Mouse (Mus musculus) lung, embryonic 16.5 days (tissue): ENCODE measurements at regions not wholly inside any gene's neighbourhood (a gene's known extent, or its start where the extent isn't known, plus 50 kb on each side); places are given as distances from the start of the nearest gene placed in this dataset.
"Not testable (repeated sequence)": the region's sequence is repeated elsewhere in the genome, so short reads cannot be mapped to it uniquely, and the experiment has no call there.

Experiments
- ATAC-seq: fragments of 200-750 bp; cut with Nextera tagmentation; 2 replicates; pipeline ENCODE4 v1.8.0; 2017; ENCODE audit warnings: low read depth, mild to moderate bottlenecking, moderate library complexity
- H3K27ac ChIP-seq: fragments of 300-500 bp; sonication (generic); 2 replicates; pipeline ENCODE4 v1.5.1; 2014; ENCODE audit warnings: mild to moderate bottlenecking, control low read depth, low read length
- H3K27me3 ChIP-seq: fragments of 300-500 bp; sonication (generic); 2 replicates; pipeline ENCODE4 v1.6.1; 2014; ENCODE audit warnings: low read depth, low read length, mixed read lengths; ENCODE audit not compliant: control insufficient read depth, insufficient read depth
- H3K36me3 ChIP-seq: fragments of 300-500 bp; sonication (generic); 2 replicates; pipeline ENCODE4 v1.6.1; 2014; ENCODE audit warnings: low read length; ENCODE audit not compliant: control insufficient read depth, insufficient read depth
- H3K4me1 ChIP-seq: fragments of 300-500 bp; sonication (generic); replicated peaks from 2 replicates; pipeline ENCODE4 v1.6.1; 2014; ENCODE audit warnings: low read length, mixed read lengths; ENCODE audit not compliant: control insufficient read depth, insufficient read depth
- H3K4me2 ChIP-seq: fragments of 300-500 bp; sonication (generic); 2 replicates; pipeline ENCODE4 v1.6.1; 2014; ENCODE audit warnings: low read depth, low read length, control low read depth
- H3K4me3 ChIP-seq: fragments of 300-500 bp; sonication (generic); 2 replicates; pipeline ENCODE4 v1.5.1; 2014; ENCODE audit warnings: mild to moderate bottlenecking, low read length, control low read depth
- H3K9ac ChIP-seq: fragments of 300-500 bp; sonication (generic); 2 replicates; pipeline ENCODE4 v1.6.1; 2014; ENCODE audit warnings: low read length, control low read depth
- H3K9me3 ChIP-seq: fragments of 300-500 bp; sonication (generic); 2 replicates; pipeline ENCODE4 v1.6.1; 2016; ENCODE audit warnings: low read length; ENCODE audit not compliant: control insufficient read depth
- WGBS: fragments of 180-500 bp; shearing (Covaris S2); extraction: QIAGEN DNeasy Blood & Tissue Kit; methylation state at CpG from one replicate; pipeline ENCODE4 v1.1.7; 2014; 5-methylcytosine and 5-hydroxymethylcytosine counted together

DNA sequence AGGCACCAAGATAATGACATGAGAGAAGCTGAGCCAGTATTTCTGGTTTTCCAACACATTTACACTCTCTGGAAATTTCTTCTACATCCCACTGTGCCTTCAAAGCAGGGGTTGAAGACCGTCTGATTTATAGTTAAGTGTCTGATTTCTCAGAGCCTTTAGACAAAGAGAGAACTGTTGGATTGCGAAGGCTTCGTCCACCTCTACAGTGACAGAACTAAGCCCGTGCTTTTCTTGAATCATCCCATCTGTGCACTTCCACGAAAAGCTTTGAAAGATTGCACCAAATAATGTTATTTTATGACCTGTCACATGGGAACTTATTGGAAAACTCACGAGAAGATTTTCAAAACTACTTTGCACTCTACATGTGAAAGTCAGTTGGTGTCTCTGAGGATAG lies 239.3 kb downstream of the Fam198b start:
- no peaks in the 10 kb centered on the region for H3K27me3 ChIP-seq
- no peaks in the 10 kb centered on the region for H3K9me3 ChIP-seq
- no peaks in the 10 kb centered on the region for H3K4me1 ChIP-seq
- no peak overlapping the region for H3K4me3 ChIP-seq
- no peak for ATAC-seq
- no peaks in the 10 kb centered on the region for H3K36me3 ChIP-seq
- no peak overlapping the region for H3K27ac ChIP-seq
- WGBS = 64% methylated on average over 6 of the region's 6 CpGs
- H3K9ac ChIP-seq = no peak overlapping the region
- H3K4me2 ChIP-seq = no peak overlapping the region

DNA sequence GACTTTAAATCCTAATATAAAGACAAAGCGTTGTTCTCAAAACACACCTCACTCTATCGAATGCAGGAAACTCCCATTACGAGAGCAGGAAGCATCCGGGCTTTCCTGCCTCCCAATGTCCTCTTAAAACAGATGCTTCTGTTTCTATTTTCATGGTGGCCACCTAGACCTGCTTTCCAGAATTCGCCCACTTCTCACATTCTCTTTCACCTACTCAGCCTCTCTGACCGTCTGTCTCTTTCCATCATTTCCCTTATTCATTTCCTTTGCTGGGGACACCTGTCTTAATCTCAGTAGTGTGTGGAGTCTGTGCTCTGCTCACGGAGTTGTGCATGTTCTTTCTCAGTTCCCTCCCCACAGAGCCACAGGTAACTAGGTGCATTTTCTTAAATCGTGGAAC lies 240.3 kb downstream of the Fam198b start:
- Histone ChIP-seq H3K9me3 (no peaks in the 10 kb centered on the region), H3K27me3 (no peaks in the 10 kb centered on the region), H3K9ac (no peak overlapping the region), H3K4me3 (no peak overlapping the region), H3K4me1 (no peaks in the 10 kb centered on the region), H3K27ac (no peak overlapping the region), H3K36me3 (no peaks in the 10 kb centered on the region), H3K4me2 (no peak overlapping the region)
- WGBS = 72% methylated on average over 8 of the region's 8 CpGs
- no peak for ATAC-seq

DNA sequence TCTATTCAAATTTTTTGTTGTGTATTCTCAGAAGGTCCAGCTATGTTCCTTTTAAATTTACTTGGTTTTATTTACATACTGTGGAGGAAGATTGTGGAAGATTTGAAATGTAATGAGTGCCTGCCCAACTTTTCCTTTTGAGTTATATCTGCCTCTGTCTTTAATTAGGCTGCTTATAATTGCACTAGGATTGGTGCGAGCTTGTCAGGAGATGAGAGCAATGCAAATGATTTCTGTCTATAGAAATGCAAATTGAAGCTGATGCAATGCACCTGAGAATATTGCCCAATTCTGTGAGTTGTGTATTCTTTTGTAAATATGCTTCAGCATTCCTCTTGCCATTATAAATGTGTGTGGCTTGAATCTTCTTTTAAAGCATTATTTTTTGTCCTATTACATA lies 257.4 kb downstream of the Fam198b start:
- Histone ChIP-seq H3K4me2 (no peak overlapping the region), H3K4me3 (no peak overlapping the region), H3K27ac (no peak overlapping the region), H3K36me3 (no peaks in the 10 kb centered on the region), H3K9me3 (no peaks in the 10 kb centered on the region), H3K4me1 (no peaks in the 10 kb centered on the region), H3K9ac (no peak overlapping the region), H3K27me3 (no peaks in the 10 kb centered on the region)
- WGBS = 77% methylated on average over 1 of the region's 1 CpGs
- no peak for ATAC-seq

DNA sequence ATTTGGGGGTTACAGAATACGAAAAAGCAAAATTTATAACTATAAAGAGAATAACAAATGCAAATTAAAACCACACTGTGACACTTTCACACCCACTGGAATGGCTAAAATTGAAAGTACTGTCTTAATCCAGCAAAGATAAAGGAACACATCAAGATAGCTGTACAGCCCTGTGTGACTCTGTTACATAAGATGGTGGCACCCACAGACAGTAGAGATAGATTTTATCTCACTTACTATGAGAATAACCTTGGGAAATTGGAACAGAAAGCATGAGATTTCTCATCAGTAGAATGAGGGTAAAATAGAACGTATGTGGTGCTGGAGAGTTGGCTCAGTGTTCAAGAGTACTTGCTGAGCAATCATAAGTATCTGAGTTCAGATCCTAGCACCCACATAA lies 276.1 kb downstream of the Fam198b start:
- H3K4me2 ChIP-seq = no peak overlapping the region
- ATAC-seq = no peak
- no peaks in the 10 kb centered on the region for H3K27me3 ChIP-seq
- no peak overlapping the region for H3K4me3 ChIP-seq
- WGBS = 74% methylated on average over 2 of the region's 2 CpGs
- no peaks in the 10 kb centered on the region for H3K9me3 ChIP-seq
- no peak overlapping the region for H3K27ac ChIP-seq
- H3K4me1 ChIP-seq = no peaks in the 10 kb centered on the region
- no peaks in the 10 kb centered on the region for H3K36me3 ChIP-seq
- no peak overlapping the region for H3K9ac ChIP-seq

DNA sequence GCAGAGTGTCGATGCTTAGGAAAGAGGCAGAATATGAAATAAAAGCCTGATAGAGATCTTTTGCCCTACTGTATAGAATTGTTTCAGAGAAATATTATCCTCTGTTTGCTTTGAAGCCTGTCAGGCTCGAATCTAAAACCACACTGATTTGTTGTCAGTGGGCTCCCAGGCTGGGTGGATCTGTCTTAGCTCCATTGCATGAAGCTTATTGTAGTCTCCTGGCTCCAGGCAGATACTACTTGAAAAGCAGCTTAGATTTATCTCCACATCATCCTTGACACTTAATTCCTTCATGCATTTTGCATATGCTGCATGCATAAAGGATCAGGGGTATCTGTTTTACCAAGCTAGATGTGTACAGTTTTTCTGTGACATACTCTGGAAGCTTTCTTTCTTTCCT lies 297.4 kb downstream of the Fam198b start:
- H3K4me2 ChIP-seq = no peak overlapping the region
- no peaks in the 10 kb centered on the region for H3K4me1 ChIP-seq
- 70% methylated on average over 2 of the region's 2 CpGs for WGBS
- H3K4me3 ChIP-seq = no peak overlapping the region
- H3K9ac ChIP-seq = no peak overlapping the region
- H3K36me3 ChIP-seq = no peaks in the 10 kb centered on the region
- no peaks in the 10 kb centered on the region for H3K27me3 ChIP-seq
- no peak for ATAC-seq
- no peak overlapping the region for H3K27ac ChIP-seq
- no peaks in the 10 kb centered on the region for H3K9me3 ChIP-seq

DNA sequence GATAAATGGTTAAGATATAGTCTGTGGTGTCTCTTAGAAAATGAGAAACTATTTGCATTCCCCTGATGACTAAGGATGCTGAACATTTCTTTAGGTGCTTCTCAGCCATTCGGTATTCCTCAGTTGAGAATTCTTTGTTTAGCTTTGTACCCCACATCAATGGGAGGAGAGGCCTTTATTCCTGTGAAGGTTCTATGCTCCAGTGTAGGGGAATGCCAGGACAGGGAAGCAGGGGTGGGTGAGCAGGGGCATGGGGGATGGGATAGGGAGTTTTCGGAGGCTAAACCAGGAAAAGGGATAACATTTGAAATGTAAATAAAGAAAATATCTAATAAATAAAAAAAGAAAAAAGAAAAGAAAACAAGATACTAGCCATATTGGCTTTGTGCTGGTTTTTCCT lies 297.8 kb downstream of the Fam198b start:
- H3K4me1 ChIP-seq, H3K4me2 ChIP-seq, ATAC-seq, H3K9me3 ChIP-seq, H3K4me3 ChIP-seq, H3K9ac ChIP-seq, H3K36me3 ChIP-seq, H3K27me3 ChIP-seq, H3K27ac ChIP-seq: not testable (repeated sequence)
- 57% methylated on average over 2 of the region's 2 CpGs for WGBS

DNA sequence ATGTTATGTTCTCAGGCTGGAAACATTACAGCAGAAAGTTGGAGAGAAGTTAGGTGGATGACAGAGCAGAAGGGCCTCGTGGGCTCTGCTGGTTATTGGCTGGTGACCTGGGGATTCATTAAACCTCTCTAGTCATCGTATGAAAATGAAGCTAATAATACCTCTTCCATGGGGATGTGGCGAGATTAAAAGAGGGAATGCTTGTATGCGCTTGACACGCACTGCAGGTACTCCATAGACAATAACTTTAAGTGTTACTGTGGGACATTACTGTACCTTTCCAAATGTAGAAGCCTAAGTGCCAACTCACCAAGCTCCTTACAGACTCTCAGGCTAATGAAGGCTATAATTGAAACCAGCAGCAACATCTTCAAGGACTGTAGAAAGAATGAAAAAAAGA lies 303.1 kb downstream of the Fam198b start:
- H3K27me3 ChIP-seq = no peaks in the 10 kb centered on the region
- no peak overlapping the region for H3K4me3 ChIP-seq
- no peak overlapping the region for H3K4me2 ChIP-seq
- WGBS = 74% methylated on average over 5 of the region's 5 CpGs
- H3K9ac ChIP-seq = no peak overlapping the region
- H3K9me3 ChIP-seq = no peaks in the 10 kb centered on the region
- no peak overlapping the region for H3K27ac ChIP-seq
- ATAC-seq = no peak
- no peaks in the 10 kb centered on the region for H3K36me3 ChIP-seq
- no peaks in the 10 kb centered on the region for H3K4me1 ChIP-seq

DNA sequence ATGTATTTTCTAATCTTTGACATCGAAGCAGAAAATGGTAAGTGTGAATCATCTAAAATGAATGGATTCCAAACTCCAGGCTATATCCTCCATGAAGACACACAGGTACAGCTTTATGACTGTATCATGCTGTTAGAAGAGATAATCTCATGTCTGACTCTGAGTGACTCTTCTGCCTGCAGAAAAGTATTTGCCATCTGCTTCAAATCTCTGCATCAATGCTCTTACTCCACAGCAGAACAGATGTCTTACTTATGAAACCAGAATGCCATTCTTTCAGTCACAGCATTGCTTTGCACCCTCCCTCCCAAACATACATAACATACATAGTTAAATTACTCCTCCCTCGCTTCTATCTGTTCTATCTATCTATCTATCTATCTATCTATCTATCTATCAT lies 316.6 kb downstream of the Fam198b start:
- ATAC-seq = no peak
- H3K27me3 ChIP-seq = no peaks in the 10 kb centered on the region
- H3K4me3 ChIP-seq = no peak overlapping the region
- H3K4me1 ChIP-seq = no peaks in the 10 kb centered on the region
- 78% methylated on average over 2 of the region's 2 CpGs for WGBS
- H3K9me3 ChIP-seq = no peaks in the 10 kb centered on the region
- no peak overlapping the region for H3K27ac ChIP-seq
- H3K36me3 ChIP-seq = no peaks in the 10 kb centered on the region
- H3K4me2 ChIP-seq = no peak overlapping the region
- H3K9ac ChIP-seq = no peak overlapping the region

DNA sequence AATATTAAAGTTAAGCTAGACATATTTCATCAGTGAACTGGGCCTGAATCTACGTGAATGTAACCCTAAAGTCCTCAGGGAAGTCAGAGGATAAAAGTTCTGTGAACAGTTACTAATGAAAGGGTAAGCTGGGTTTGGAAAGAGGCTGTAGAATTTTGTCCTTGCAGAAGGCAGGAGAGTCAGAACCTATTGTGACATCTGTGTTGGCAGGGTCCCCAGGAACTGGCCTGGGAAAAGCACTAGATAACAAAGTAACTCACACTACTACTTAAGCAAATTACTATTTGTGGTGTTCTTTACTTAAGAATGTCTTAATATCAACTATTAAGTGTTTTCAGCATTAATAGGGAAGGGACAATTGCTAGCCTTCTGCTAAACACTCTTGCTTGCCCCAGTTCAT lies 320.5 kb downstream of the Fam198b start:
- no peaks in the 10 kb centered on the region for H3K9me3 ChIP-seq
- H3K4me1 ChIP-seq = no peaks in the 10 kb centered on the region
- no peaks in the 10 kb centered on the region for H3K36me3 ChIP-seq
- no peak for ATAC-seq
- H3K4me2 ChIP-seq = no peak overlapping the region
- no peaks in the 10 kb centered on the region for H3K27me3 ChIP-seq
- H3K4me3 ChIP-seq = no peak overlapping the region
- WGBS = 77% methylated on average over 1 of the region's 1 CpGs
- no peak overlapping the region for H3K27ac ChIP-seq
- no peak overlapping the region for H3K9ac ChIP-seq

DNA sequence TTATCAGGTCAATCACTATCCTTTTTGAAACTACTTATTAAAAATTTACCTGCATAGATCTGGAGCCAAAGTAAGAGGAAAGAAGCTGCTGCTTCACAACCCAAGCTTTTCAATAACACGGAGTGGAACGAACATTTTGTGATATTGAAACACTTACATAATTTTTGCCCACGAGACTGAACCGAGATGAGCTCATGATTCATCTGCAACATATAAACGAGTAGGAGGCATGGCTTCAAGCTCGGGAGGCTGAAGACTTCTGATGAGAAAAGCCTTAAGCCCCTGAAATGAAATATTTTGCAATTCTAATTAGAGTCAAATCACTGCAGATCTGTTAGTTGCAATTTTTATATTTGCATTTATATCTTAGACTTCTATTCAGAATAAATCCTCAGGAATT lies 321.0 kb downstream of the Fam198b start:
- Histone ChIP-seq H3K27me3 (no peaks in the 10 kb centered on the region), H3K4me3 (no peak overlapping the region), H3K27ac (no peak overlapping the region), H3K9me3 (no peaks in the 10 kb centered on the region), H3K36me3 (no peaks in the 10 kb centered on the region), H3K9ac (no peak overlapping the region), H3K4me2 (no peak overlapping the region), H3K4me1 (no peaks in the 10 kb centered on the region)
- ATAC-seq = no peak
- 69% methylated on average over 6 of the region's 6 CpGs for WGBS
